Mouse (Mus musculus) frontal cortex, postnatal 36 days (tissue): ENCODE results near the gene Fndc9.
A peak's percentile ranks its signal among the peaks of the same experiment; 100 is the strongest.

Experiments used
- DNase-seq, 2 experiments: peaks; one replicate each; pipeline ENCODE4 v3.0.0; 2022; ENCODE audit warnings: low spot score in 2 of 2

The Fndc9 gene

DNA sequence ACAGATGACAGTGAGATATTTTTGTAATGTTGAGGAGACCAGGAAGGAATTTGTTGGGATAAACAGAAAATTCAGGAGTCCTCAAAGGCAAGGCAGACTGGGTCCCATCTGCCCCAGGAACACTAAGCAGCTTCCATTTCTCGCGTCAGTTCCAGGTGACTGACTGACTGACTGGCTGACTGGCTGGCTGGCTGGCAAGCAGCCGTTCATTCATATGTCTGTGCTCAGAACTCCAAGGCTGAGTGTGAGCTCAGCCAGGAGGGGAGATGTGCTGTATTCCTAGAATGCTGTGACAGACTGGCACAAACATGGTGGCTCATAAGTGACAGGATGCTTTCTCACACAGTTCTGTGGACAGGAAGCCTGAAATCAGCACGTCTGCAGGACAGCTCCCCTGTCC lies 1.4 kb upstream of the Fndc9 start:
- DNase-seq: no peak

DNA sequence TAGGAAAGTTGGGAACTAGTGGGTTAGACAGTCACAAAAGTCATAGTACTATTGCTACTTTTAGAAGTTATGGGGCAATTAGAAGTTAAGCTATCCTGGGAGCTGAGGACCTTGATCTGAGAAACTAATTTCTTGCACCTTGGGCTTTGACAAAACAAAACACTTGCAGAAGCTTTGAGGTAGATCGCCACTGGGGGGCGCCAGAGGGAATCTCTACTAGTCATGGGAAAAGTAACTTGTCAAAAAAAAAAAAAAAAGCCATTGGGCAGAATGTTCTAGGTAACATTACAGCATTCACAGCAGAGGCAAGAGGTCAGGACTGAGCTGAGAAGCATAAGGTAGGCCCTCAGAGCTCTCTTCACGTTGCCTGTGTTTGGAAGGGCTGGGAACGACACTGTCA lies 1.6 kb downstream of the Fndc9 start:
- peak; percentile 78 to 83 for DNase-seq

DNA sequence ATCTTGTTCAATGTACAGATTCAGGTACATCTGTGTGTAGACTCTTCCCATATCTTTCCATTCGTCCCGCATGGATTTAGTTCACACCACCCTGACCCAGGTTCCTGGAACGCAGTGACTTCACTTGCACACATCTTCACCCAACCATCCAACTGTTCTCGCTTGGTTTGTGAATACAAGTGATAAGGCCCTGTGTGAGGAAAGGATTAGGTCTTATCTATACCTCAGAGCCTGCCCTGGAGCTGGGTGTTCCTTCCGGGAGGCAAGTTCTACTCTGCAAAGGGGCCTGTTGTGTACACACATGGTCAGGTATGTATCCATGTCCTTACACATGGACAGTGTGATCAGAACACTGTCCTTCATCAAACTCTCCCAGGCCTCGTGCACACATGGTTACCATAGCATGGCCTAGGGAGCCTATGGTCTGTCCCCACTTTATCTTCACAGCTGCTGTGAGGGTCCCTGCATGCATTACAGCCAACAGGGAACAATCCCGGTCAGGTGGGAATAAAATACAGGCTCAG lies 5.9 kb downstream of the Fndc9 start:
- DNase-seq: no peak

DNA sequence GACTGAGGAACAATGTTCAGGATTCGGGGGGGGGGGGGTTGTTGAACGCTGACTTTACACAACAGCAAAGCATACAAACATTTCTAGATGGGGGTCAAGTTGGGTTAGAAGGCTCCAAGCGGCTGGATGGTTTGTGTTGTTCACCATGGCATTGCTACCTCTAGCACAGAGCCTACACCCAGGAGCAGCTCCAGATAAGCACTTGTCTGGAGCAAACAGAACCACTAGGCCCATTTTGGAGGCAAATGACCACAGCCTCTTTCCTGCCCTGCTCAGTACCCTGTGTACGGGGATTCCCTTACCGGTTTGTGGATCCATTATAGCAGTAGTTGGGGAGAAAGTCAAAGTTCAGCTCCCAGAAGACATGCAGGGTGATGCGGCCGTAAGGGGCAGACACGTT lies 6.7 kb downstream of the Fndc9 start:
- no peak for DNase-seq

DNA sequence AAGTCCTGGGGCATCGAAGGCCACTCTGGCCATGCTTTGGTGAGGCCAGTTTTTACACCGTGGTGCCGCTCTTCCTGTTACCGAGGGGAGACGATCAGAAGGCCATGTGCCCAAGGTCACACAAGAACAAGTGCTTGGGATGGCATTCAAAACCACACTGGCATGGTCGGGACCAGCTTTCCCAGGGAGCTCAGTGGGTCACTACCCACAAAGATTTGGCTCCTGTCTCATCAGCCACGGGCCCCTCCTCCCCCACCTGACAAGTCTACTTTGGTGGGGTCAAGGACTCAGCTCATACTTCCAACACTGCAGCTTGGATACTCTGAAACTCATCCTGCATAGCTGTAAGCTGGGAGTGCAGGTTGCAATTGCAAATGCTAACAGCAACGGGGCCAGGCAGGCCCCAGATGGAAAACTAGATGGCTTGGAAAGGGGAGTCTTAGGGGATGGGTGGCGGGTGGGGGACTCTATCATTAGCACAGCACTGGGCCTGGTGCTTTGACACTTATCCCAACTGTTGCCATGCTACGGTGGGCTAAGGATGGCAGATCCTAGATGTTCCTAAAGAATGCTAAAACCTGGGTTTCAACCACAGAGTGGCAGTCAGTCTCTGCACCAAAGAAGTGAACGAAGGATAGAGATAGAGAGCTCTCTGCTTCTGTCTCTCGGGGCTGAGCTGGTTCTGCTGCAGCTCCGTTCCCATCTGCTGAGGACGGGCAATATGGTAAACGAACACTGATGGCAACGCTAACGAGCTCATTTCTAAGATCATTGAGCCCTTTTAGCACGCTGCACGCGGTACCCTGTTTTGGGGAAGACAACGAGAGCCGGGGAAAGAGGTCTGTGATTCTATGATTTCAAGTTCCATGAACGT lies 9.6 kb downstream of the Fndc9 start:
- no peak for DNase-seq

DNA sequence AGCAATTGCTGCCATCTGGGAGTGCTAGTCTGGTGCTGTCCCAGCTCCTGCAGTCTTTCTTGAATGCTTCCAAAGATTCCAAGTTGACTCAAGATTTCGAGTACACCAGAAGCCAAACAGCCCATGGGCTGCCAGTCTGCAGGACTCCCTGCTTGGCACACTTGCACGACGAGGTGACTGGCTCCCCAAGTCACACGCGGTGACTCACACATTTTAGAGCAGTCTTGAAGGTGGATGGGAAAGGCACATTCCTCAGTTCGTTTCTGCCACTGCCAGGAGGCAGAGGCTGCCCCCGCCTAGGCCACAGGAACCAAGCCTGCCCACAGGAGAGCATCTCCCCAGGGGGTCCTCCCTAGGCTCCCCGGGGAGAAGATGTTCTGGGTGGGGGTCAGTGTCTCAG lies 10.6 kb downstream of the Fndc9 start:
- DNase-seq: peak; percentile 59 to 62

DNA sequence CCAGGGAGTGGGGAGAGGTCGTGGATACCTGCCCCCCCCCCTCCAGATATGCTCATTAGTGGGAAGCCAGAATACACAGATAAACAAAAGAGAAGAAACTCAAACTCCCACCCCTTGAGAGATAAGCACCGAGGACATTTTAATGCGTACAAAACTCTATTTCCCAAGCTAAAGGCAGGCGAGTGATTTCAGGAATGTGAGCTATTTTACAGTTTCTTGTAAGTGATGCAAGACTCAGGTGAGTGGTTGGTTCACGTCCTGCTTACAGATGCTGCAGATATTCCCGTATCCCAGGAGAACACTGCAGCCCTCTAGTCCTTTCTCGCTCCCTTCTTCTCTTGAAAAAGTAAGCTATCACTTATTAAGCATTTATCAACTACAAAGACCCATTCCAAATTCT lies 11.1 kb downstream of the Fndc9 start:
- DNase-seq: no peak

DNA sequence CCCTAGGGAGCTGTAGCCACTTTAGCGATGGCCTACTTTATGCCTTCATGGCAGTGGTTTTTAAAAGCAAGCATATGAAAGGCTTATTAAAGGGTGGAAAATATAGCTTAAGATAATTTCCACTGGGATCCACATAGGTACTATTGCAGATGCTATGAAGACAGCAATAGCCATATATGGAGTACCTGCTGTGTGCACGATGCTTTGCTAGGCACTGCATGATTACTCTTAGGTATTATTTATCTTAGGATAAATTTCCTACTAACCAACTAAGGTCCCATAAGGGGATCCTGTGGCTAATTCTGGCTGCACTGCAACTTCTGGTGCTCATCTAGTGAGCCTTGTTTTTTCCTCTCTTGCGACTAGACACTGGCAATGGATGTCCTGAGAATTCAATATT lies 13.0 kb downstream of the Fndc9 start:
- DNase-seq: no peak

DNA sequence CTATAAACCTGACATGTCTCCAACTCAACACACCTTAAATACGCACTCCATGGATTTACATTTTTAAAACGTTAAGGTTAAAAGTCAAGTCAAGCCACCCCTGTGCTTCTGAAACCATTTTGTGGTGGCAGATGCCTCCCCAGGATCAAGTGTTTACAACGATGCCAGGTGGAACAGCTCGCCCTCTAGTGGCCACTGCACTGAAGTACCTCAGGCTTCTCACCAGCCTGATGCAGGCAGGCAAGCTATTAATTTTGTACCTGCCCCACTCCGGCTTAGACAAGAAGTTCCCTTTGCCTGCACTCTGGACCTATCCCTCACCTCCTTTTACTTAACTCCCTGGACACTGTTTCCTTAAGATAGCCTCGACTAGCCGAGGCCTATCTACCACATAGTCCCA lies 16.7 kb downstream of the Fndc9 start:
- DNase-seq: peak; percentile 71 to 82

DNA sequence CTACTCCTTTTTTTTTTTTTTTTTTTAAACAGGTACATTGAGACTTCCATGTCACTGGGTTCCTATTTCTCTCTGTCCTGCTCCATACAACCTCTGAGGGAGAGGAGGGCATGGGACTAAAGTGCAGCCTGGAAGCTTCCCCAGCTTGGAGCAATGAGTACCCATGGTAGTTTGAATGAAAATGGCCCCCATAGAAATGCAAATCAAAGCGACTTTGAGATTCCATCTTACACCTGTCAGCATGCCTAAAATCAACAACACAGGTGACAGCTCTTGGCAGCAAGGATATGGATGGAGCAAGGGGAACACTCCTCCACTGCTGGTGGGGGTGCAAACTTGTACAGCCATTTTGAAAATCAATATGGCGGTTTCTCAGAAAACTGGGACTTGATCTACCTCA lies 20.0 kb downstream of the Fndc9 start:
- no peak for DNase-seq

DNA sequence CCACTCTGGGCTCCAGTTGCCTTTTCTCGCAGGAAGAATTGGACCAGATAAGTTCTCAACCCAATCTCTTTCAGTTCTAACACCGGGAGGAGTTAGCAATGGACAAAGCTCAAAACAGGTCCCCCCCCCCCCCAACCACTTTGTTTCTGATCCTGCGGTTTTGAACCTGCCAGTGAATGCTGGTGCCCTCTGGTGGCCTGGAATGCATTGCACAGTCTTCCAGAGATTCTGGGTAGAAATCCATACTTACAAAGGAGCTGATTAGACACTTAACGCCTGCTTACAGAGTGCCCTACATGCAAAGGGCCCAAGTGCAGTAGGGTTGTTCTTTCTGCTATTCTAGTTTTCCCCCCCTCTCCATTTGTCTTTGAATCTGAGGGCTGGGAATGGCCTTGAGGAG lies 22.9 kb downstream of the Fndc9 start:
- DNase-seq: peak in 1 of 2 experiments; percentile 51

DNA sequence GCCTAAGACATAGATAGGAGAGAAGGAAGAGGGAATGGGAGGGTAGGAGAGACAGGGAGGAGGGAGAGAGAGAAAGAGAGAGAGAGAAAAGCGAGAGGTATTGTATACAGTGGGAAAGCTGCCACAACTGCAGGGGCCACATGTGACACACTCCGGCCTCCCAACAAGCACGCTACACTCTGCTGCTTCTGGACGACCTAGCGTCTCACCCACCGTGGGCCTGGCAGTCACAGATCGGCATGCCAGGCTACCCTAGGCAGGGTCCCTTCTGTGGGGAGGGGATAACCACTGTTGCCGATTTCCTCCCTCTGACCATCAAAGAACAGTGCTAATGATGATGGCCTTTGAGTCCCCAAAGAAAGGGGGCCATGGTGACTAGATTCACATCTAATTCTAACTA lies 23.4 kb downstream of the Fndc9 start:
- DNase-seq: no peak

DNA sequence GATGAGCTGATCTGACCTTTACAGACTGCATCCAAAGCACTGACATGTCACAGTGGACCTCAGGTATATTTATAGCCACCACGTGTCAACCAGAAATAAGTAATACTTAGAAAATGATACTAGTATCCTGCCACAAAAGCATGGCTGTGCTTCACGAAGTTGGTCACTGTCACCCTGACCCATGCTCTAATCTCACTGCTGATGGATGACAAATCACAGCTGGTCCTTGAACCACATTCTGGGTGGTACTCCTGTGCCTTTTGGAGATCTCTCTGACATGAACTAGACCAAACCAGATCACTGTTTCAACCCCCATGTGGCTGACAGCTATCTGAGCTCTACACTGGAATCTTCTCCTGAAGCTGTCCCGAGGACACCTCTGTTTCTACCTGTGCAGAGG lies 27.5 kb downstream of the Fndc9 start:
- no peak for DNase-seq

DNA sequence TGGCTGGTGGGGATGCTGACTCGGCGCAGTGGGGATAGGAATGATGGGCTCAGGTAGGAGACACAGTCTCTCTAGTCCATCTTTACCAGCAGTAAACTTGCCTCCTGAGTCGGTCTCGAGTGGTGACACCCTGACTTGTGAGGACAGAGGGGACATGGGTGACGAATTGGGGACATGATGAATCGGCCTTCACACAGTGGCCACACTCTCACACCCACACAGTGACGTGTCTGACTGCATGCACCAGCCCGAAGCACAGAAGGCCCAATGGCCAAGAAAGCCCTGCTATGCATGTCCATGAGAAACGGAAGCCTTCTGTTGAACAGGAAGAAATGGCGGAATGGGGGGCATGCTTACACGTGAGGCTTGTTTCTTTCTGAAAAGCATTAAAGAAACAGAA lies 28.0 kb downstream of the Fndc9 start:
- DNase-seq: no peak

DNA sequence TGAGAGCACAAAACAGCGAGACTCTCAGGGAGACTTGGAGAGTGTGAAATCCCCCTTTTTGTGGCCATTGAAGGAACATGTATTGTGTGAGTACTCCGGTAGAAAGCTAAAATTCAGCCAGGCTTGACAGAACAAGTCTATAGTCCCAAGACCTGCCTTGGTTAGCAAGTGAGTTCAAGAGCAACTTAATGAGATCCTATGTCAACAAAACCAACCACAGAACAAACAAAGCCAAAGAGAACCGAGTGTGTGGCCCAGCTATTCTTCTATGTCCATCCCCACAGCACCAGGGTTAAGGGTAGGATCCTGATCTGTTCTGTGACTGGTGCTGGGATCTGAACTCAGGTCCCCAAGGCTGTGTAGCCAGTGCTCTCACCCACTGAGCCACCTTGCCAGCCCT lies 29.3 kb downstream of the Fndc9 start:
- no peak for DNase-seq

DNA sequence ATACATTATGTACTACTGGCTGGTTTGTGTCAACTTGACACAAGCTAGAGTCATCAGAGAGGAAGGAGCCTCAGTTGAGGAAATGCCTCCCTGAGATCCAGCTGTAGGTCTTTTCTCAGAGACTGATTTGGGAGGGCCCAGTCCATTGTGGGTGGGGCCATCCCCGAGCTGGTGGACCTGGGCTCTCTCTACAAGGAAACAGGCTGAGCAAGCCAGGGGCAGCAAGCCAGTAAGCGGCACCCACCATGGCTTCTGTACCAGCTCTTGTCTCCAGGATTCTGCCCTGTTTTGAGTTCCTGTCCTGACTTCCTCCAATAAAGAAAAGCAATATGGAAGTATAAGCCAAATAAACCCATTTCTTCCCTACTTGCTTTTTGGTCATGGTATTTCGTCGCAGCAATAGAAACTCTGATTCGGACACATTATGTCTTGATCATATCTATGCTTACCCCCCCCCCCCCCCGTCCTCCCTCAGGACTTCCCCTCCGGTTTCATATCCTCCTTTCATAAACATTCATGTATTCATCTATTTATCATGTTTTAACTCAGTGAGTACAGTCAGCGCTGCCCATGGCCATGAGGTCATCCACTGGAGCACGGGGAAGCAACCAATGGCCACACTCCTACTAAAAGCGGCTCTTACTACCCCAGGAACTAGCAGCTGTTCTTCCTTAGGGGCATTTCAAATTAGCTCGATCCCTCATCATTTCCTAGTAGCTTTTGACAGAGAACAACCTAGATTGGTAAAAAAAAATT lies 29.9 kb downstream of the Fndc9 start:
- DNase-seq: no peak

DNA sequence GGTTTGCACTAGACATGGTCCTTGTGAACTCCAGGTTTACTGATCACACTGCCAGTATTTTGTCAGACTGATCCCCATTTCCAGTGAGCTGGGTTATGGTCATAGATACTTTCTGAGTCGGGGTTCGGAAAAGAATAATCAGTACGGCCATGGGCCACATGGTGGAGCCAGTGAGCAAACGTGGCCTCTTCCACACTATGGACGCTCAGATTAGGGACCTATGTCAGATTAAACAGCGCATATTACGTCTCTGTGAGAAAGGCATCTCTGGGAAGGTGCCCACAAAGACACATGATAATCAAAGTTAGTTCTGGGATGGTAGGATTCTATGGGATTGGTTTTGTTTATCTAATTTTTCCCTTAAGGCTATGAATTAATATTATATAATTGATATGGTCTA lies 33.7 kb downstream of the Fndc9 start:
- peak; percentile 52 to 73 for DNase-seq

DNA sequence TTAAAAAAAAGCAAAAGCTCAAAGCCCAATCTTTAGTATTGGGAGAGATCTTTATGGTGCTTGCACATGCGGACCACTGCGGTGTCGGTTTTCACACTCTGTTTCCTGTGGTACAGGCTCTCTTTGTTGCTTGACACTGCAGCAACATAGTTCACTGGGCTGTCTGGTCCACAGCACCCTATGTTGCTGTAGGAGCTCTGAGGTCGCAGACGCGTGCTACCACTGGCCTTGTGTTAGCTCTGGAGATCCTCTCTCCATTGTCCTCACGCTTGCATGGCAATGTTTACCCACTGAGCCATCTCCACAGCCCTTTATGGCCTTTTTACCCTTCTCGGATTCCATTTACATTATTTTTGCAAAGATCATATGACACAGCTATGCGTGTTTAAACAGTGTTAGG lies 34.1 kb downstream of the Fndc9 start:
- DNase-seq: no peak

DNA sequence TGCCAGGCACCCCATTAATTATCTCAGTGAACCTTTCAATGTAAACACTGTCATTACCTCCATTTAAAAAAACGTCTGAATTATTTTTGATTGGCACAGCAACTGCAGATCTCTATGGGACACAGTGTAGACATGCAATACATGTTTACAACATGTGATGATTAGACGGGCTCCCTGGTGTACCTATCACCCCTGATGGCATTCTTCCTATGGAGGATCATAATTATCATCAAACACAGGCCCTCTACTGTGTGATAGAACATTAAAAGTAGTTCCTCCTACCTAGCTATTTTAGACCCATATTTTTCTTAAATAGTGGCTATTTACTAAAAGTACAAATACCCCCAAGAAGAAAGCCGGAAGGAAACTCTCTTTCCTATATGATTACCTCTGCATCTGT lies 34.6 kb downstream of the Fndc9 start:
- no peak for DNase-seq

DNA sequence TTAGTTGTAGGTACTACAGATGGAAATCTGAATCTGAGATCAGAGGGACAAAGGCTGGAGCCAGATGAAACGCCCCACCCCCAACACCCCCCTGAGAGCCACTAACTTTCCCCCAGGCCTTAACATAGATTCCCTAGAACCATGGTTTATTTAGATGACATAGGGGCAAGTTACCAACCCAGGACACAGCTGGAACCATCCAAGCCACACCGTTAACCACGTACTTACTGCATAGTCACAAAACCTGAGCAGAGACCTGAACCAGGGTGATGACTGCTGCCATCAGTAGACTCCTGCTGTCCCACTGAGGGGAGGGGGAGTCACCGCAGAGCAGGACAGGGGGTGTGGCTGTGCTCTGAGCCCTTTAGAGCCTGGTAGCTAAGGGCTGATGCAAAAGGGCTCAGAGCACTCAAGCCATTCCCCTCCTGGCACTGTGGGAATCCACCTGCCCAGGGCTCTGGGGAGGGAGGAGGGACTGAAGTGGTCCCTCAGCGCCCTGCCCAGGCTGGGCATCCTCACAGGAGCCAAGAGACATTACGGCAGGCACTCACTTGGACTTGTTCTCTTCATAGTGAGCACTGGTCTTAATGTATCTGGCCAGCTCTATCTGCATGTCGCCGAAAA lies 36.8 kb downstream of the Fndc9 start:
- no peak for DNase-seq

DNA sequence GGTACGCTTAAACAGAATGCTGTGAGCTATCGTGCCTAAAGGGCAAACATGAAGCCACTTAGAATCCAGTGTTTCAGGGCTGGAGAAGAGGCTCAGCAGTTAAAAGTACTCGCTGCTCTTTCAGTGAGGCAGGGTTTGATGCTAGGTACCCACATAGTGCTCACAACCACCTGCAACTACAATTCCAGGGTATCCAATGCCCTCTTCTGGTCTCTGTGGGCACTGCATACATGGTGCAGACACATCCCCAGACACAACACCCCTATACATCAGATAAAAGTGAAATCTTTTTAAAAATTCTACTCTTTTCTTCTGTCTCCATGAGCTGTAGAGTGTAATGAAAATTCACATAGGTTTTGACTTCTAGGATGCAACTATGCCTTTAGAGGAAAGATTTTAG lies 38.6 kb downstream of the Fndc9 start:
- DNase-seq: no peak

DNA sequence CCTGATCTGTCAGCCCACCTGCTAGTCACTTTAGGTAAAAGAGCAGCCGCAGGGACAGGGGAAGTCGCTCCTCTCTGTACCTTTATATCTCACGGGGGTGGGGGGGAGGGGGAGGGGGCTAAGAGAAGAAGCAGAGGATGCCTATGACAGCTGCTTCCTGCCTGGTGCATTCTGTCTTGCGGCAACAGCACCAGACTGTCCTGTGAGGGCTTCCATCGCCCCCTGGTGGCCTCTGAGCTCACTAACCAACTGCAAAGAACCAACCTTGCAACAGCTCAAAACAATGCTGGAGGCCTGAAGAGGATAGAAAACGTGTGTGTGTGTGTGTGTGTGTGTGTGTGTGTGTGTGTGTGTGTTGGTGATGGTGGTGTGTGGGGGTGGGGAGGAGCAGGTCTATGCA lies 40.0 kb downstream of the Fndc9 start:
- DNase-seq: peak; percentile 64 to 80

DNA sequence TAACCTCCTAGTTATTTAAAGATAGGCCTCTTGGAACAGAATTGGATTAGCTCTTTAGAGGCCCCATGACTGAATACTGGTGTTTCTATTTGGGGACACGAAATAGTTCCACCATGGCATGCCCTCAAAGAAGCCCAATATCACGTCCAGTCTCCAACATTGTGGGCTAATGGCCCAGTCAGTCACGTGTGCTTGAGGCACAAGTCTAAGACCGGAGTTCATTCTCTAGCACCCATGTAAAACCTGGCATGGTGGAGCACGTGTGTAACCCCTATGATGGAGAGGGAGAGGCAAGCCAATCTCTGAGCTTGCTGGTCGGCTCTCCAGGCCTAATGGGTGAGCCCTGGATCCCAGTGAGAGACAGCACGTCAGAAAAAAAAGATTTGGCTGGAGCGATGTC lies 40.8 kb downstream of the Fndc9 start:
- no peak for DNase-seq
